Mouse (Mus musculus): ENCODE measurements around the gene Mdfic.

Gene Mdfic

DNA sequence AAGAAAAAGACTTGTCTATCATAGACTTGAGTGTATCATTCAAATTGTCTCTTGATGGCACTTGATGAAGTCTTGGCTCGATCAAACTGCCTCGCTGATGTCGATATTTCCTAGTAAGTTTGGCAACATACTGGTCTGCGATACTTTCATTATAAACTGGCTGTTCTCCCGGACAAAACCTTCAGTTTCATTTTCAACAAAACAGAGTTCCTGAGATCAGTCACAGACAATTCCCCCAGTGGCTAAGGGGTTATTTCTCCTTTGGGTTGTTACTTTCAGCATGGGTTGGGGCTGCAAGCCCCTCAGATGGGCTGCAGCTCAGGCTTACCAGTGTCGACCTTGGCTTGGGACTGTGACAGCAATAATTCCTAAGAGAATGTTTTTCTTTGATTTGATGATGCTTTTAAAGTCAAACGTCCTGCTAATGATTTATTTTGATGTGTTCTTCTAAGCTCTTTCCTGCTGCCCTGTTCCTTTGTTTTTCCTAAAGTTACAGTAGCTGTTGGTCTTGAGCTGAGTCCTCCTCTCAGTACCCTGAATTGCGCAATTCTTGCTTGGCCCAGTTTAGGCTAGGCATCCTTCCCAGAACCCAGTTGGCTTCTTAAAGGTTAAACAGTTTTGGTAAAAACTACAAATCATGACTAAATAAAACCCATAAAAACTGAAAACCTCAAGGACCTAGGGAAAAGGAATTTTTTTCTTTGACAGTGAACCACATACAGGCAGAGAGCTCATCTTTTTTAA, 73.3 kb downstream of the Mdfic start:
- DNase-seq (ENCODE audit: low spot score): no peak

DNA sequence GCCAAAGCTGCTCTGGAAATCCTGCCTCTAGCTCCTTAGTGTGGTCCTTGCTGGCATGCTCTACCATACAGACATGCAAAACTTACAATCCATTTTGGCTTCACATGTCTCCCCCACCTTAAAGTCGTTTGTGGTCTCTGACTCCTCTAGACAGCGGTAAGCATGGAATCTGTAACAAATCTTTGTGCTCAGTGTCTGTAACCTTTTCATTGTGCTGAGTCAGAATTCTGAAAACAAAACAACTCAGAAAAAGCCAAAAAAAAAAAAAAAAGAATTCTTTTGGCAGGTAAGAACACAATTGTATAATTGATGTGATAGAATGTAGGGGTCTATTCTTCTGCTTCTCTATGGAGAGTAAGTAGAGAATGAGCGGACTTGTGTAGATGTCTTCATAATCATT, 74.3 kb downstream of the Mdfic start:
- no peak for DNase-seq (ENCODE audit: low spot score)

DNA sequence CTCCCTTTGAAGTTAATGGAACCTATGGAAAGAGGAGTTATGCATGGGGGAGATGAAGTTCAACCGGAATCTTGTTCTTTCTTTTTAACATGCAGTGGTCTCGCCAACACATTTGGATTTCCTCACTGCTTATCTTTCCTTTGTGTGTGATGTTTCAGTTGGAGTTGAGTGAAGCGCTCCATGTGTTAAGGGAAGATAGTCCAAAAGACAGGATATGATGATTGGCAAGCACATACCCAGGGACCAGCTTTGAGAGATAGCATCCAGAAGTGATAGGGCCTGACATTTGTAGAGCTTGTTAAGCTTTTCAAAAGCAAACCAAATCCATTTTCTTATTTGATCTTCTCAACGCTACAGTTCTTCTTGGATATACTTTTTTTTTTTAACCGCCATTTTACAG, 86.9 kb downstream of the Mdfic start:
- no peak for DNase-seq (ENCODE audit: low spot score)

DNA sequence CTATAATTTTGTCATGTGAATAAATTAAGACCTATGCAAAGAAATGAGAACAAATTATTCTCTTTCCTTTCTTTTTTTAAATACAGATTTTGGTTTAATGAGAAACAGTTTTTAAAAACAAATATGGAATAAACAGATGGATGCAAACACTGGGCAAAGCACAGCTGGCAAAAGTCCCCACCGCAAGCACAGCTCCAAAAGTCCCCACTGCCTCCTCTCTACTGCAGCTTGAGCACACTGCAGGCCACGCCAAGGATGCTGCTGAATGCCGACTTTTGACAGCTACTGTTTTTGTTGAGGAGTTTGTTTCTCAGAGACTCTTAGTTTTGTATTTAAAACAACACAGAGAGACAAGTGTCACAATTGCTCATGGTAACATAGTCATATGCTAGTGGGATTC, 104.8 kb downstream of the Mdfic start:
- DNase-seq (ENCODE audit: low spot score): no peak

DNA sequence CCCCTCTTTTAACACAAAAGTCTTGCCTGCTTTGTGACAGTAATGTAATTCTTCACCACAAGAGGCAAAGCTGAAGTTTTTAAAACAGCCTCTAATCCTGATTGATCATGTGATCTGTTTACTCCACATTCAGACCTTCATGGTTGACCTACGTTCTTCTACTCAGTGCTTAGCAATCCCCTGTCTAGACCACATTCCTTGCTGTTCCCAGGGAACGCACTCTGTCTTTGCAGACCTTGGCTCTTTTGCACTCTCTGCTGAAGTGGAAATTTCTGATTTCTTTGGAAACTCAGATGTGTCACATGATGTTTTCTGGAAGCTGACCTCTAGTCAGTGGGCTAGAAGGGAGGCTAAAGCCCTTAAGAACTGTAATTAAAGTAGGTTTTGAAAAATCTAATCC, 109.4 kb downstream of the Mdfic start:
- no peak for DNase-seq (ENCODE audit: low spot score)

DNA sequence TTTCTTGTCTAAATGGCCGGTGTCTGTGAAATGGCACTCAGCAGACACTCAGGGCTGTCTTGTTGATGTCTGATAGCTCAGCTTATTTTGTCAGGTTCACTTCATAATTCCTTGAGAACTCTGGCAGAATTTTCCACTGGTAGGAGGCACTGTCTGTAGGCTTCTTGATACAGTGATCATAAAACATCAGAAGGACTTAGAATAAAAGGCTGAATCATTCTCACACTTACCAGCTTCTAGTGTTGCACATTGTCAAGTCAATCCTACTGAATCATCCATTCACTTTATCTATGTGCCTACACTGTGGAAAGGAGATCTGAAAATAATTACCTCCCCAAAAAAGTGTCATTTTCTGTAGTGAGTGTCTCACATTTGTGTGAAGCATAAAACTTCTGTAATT, 110.2 kb downstream of the Mdfic start:
- peak; percentile 9 for DNase-seq (ENCODE audit: low spot score)

DNA sequence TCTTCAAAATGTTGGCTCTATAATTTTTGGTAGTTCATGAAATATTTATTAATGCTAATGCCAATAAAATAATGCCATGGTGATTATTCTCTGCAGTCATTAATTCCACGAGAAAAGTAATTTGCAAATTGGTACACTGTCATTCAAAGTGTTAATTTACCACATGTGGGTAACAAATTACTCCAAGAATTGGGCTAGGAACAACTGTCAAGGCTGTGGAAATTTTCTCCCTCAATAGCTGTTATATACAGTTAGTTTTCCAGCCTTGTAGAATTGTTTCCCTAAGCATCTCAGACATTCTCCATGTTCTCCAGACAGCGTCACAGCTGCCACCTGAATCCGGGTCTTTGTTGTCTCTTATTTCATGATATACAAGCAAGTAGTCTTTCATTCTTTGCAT, 117.2 kb downstream of the Mdfic start:
- no peak for DNase-seq (ENCODE audit: low spot score)

DNA sequence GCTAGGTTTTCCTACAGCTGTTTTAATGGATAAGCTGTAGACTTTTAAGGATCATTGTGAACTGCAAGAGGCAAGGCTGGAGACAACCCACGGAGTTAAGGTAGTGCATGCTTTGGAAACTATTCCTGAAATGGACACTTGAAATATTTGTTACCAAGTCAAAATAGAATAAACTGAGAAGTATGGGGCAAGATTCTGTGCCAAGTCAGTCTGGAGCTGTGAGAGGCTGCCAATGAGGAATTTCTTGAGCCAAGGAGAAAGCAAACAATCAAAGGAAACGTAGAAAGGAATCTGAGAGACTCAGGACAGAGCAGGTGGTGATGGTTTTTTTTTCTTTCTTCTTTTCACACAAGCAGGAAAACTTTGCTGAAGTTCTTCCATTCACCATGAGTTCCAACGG, 119.4 kb downstream of the Mdfic start:
- DNase-seq (ENCODE audit: low spot score): no peak

DNA sequence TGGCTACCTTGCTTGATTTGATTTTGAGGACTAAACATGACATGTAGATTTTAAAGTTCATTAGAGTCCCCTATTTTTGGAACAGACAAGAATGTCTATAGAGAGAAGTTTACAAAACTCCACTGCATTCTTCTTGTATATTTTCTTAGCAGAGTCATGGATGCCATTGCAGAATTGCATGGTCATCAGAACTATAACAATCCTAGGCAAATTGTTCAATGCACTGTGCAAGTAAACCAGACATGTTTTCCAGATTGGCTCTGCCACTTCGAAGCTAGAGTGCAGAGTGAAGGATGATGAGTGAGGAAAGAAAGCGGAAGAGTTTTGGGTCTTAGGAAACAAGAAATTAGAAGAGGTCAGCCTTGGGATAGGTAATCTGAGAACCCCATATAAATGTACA, 120.0 kb downstream of the Mdfic start:
- DNase-seq (ENCODE audit: low spot score): no peak

DNA sequence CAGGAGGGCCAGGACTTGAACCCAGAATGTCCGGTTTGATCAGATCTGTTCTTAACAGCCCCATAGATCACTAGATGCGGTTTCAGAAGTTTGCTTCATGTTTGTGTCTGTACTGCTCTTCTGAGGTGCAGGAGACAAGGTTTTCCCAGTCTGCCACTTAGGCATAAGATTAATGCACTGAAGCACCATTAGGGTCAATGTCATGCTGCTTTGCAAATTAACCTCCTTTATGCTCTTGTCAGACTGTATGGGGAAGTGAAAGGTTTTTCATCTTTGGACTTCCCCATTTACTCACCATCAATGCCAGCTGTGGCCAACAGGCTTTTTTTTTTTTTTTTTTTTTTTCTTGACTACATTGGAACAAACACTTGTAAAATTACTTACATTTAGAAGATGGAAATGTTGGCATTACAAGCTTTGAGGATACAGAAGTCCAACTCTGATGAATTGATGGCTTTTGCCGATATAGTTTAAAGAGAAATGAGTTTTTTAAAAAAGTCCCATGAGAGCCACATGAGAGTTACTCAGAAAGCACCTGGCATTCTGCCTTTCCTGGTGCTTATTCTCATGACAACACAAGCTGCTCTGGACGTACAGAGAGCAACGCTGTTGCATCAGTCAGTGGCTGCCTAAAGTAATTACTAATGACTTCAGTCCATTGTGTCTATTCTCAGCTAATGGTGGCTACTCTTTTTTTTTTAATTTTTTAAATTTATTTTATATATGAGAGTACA, 121.2 kb downstream of the Mdfic start:
- DNase-seq (ENCODE audit: low spot score): no peak

DNA sequence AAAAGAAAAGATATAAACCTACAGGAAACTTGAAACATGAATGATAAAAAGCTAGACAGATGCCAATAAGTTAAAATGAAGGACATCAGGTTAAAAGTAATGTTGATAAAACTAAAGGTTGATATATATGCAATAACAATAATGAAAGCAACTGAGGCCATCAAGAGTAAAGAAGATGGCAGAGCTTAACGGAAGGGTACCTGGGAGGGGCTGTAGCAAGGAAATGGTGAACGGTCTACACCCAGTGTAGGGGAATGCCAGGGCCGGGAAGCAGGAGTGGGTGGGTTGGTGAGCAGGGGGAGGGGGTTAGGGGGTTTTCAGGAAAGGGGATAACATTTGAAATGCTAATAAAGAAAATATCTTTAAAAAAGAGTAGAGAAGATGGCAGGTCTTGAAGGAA, 122.8 kb downstream of the Mdfic start:
- DNase-seq (ENCODE audit: low spot score): no peak

DNA sequence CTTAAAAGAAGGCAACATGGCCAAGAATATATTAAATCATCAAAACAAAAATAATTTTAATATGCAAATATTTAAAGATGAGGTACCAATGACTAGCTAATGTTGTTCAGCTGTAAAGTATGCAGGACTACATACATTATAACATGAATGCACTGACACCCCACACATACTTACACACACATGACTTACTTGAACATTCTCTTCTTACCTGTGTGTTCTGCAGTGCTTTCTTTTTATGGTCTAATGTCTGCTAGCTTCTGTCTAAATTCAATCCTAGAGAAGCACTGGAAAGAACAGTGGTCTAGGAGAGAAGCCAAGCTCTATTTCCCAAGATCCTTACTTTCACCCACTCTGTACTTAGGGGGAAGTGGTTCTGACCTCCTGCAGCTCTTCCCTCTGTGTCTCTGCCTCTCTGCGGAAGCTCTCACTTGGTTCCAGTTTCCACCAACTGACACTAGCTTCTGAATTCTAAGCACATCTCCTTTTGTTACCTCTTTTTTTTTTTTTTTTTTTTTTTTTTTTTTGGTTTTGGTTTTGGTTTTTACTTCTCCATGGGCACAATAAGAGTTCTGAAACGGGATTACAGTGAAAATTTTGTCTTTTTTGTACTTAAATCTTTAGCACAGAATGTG, 125.4 kb downstream of the Mdfic start:
- DNase-seq (ENCODE audit: low spot score): no peak

Measured in left cerebral cortex, adult 11 months (tissue).